Mouse (Mus musculus) liver, adult 2 months (tissue): ENCODE data around the gene Bin2. TPM values are rescaled to one million over a fixed set of nuclear protein-coding genes. Genes with fewer than 3 reads are reported as not detected.

Experiments used
- DNase-seq: peaks from one replicate; pipeline ENCODE4 v3.0.0-alpha.2; 2011; ENCODE audit warnings: low read depth, low spot score; ENCODE audit errors: extremely low read depth
- H3K27ac ChIP-seq: fragments of 200-500 bp; replicated peaks from 2 replicates; pipeline ENCODE4 v1.5.1; 2012; ENCODE audit warnings: low read depth, mild to moderate bottlenecking, control low read depth, inconsistent platforms, low read length; ENCODE audit not compliant: insufficient read depth
- H3K27me3 ChIP-seq: fragments of 200-500 bp; 2 replicates; pipeline ENCODE4 v1.6.1; 2012; ENCODE audit warnings: mild to moderate bottlenecking, moderate library complexity, low read length, inconsistent platforms; ENCODE audit not compliant: control insufficient read depth, insufficient read depth
- H3K36me3 ChIP-seq: fragments of 200-500 bp; 2 replicates; pipeline ENCODE4 v1.6.1; 2012; ENCODE audit warnings: low read length, inconsistent platforms; ENCODE audit not compliant: control insufficient read depth, insufficient read depth
- H3K4me1 ChIP-seq: fragments of 200-500 bp; 2 replicates; pipeline ENCODE4 v1.6.1; 2011; ENCODE audit warnings: low read length; ENCODE audit not compliant: control insufficient read depth, insufficient read depth
- H3K4me3 ChIP-seq: fragments of 200-500 bp; 2 replicates; pipeline ENCODE4 v1.5.1; 2011; ENCODE audit warnings: low read depth, mild to moderate bottlenecking, control low read depth, low read length, moderate library complexity; ENCODE audit not compliant: insufficient read depth
- H3K79me2 ChIP-seq: fragments of 200-500 bp; 2 replicates; pipeline ENCODE4 v1.6.1; 2012; ENCODE audit warnings: inconsistent platforms, mild to moderate bottlenecking, low read length, moderate library complexity; ENCODE audit not compliant: control insufficient read depth, insufficient read depth
- H3K9ac ChIP-seq: fragments of 200-500 bp; 2 replicates; pipeline ENCODE4 v1.6.1; 2012; ENCODE audit warnings: low read depth, mild to moderate bottlenecking, control low read depth, inconsistent platforms, low read length
- CTCF ChIP-seq: fragments of 200-500 bp; IDR thresholded peaks from 2 replicates; pipeline ENCODE4 v1.5.1; 2011; ENCODE audit warnings: low read depth, low read length, control low read depth
- POLR2A ChIP-seq: fragments of 200-500 bp; IDR thresholded peaks from 2 replicates; pipeline ENCODE4 v1.6.1; 2011; ENCODE audit warnings: low read length, control low read depth; ENCODE audit not compliant: insufficient read depth; ENCODE audit errors: extremely low read depth
- WGBS: fragments of 180-500 bp; shearing (Covaris S2); methylation state at CpG from one replicate; pipeline ENCODE4 v1.1.7; 2018; 5-methylcytosine and 5-hydroxymethylcytosine counted together
- polyA plus RNA-seq: library from polyadenylated mRNA; depleted of rRNA; stranded (reverse); fragments of >200 nt; gene quantifications from 2 replicates; pipeline ENCODE4 v1.2.3, GENCODE M21; 2012
- total RNA-seq: library from RNA; depleted of rRNA; stranded (reverse); fragments of >200 nt; gene quantifications from 2 replicates; pipeline ENCODE4 v1.2.3, GENCODE M21; 2014

Bin2 gene
- total and polyA plus RNA-seq, 2 experiments, result 1.0 to 4.0 TPM

- Histone ChIP-seq H3K36me3 (peaks cover 31% of the 10 kb centered on the region), H3K4me3 (peak overlapping the region; percentile 76), H3K79me2 (peaks cover 9% of the 10 kb centered on the region), H3K27me3 (no peaks in the 10 kb centered on the region), H3K4me1 (peaks cover 16% of the 10 kb centered on the region), H3K9ac (peak overlapping the region; percentile 91), H3K27ac (peak overlapping the region; percentile 70)
- TF ChIP-seq POLR2A, result 0 out of 2 replicates have a peak, but pooled peaks have one; percentile 3
- no peak for TF ChIP-seq CTCF
- WGBS, result under 1% methylated on average over 43 of the region's 43 CpGs
- DNase-seq, result peak; percentile 76
Observed at GRCm38 (mm10) chr15:100615825-100616220, 53.5 kb downstream of the Bin2 start.

GRCm38 (mm10) chr15:100614996-100615824 lies 54.1 kb downstream of the Bin2 start, which contains the start of gene Dazap2:
Dazap2 (plus strand) TSS chr15:100615349.
- TF ChIP-seq POLR2A (peak; percentile 84; the same call in 1 of the 2 replicates), CTCF (no peak)
- under 1% methylated on average over 81 of the region's 99 CpGs for WGBS
- peak within 1 kb of the TSS; percentile 91 for H3K9ac ChIP-seq
- H3K27me3 ChIP-seq, result no peaks in the 10 kb centered on the region
- H3K27ac ChIP-seq, result peak within 1 kb of the TSS; percentile 86
- peaks cover 25% of the 10 kb centered on the region for H3K36me3 ChIP-seq
- peaks cover 16% of the 10 kb centered on the region for H3K4me1 ChIP-seq
- DNase-seq, result peak; percentile 85
- H3K79me2 ChIP-seq, result peaks cover 9% of the 10 kb centered on the region
- H3K4me3 ChIP-seq, result peak within 1 kb of the TSS; percentile 76

DNA sequence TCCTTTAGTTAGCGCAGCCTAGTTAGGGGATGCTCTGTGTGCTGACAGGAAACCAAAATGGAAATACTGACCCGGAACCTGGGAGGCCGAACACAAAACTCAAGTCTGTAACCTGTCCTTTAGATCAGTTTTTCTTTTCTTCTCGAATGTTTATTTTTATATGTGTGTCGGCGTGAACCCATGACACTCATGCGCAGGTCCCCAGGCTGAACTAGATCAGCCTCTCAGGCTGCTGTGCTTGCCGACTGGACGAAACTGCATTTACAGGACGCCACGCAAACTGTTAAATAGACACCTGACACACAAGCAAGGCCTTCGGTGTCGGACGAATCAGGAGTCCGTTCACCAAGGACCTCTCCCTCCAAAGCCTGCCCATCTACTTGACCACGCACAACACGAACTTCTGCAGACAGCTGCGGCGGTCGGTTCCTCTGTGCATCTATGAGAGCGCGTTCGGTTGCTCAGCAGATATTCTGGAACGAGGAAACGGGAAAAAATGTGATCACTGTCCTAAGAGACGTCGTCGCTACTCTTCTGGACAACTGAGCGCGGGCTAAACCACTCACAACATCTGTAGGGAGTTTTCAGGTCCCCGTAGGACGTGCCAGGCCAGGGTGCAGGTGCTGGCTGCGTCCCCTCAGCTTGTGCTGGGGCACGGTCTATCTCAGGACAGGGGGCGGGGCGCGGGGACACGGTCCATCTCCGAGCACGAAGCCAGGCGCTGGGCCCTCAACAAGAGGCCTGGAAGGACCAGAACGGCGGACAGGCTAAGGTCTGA lies 54.9 kb downstream of the Bin2 start:
- DNase-seq, result peak; percentile 61
- no peak for TF ChIP-seq POLR2A
- no peak for TF ChIP-seq CTCF

GRCm38 (mm10) chr15:100613584-100613983 lies 55.8 kb downstream of the Bin2 start:
- WGBS, result 5% methylated on average over 16 of the region's 16 CpGs
- Histone ChIP-seq H3K27me3 (no peaks in the 10 kb centered on the region), H3K4me3 (no peak overlapping the region), H3K4me1 (peaks cover 15% of the 10 kb centered on the region), H3K36me3 (peaks cover 10% of the 10 kb centered on the region), H3K9ac (no peak overlapping the region), H3K79me2 (peaks cover 9% of the 10 kb centered on the region), H3K27ac (no peak overlapping the region)
- TF ChIP-seq CTCF, result peak; percentile 95
- no peak for TF ChIP-seq POLR2A
- peak; percentile 65 for DNase-seq

More for the DNA sequence above, 54.9 kb downstream of the Bin2 start:
- WGBS, result 6% methylated on average over 43 of the region's 43 CpGs
- Histone ChIP-seq H3K4me1 (peaks cover 16% of the 10 kb centered on the region), H3K4me3 (peak overlapping the region; percentile 76), H3K9ac (peak overlapping the region; percentile 83), H3K27me3 (no peaks in the 10 kb centered on the region), H3K79me2 (peaks cover 9% of the 10 kb centered on the region), H3K36me3 (peaks cover 18% of the 10 kb centered on the region), H3K27ac (peak overlapping the region; percentile 86)

DNA sequence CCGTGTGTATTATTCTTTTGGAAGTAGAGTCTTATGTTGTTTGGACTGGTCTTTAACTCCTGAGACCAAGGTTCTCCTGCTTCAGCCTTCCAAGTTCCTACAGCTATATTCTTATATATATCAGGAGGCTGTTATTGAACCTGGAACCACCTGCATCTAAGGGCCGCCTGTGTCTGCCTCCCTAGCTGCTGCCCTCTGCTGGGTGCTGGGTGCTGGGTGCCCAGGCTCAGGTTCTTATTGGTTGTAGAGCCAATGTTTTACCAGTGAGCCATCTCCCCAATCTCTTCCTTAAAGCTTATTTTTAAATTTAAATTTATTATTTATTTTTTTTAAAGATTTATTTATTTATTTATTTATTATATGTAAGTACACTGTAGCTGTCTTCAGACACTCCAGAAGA lies 56.9 kb downstream of the Bin2 start:
- H3K36me3 ChIP-seq, result peaks cover under 1% of the 10 kb centered on the region; the same call in 1 of the 2 replicates
- no peak overlapping the region for H3K27ac ChIP-seq
- no peak for DNase-seq
- H3K79me2 ChIP-seq, result peaks cover 9% of the 10 kb centered on the region
- no peak overlapping the region for H3K4me3 ChIP-seq
- no peak for TF ChIP-seq POLR2A
- TF ChIP-seq CTCF, result peak; percentile 71
- peaks cover 14% of the 10 kb centered on the region for H3K4me1 ChIP-seq
- H3K27me3 ChIP-seq, result no peaks in the 10 kb centered on the region
- WGBS, result 58% methylated on average over 2 of the region's 2 CpGs
- no peak overlapping the region for H3K9ac ChIP-seq
